Mouse (Mus musculus) heart, adult 2 months (tissue): Measurements from ENCODE around the gene Naa35.

Experiments
- CTCF ChIP-seq: fragments of 200-600 bp; IDR thresholded peaks from 2 replicates; pipeline ENCODE4 v1.8.1; 2022; ENCODE audit warnings: antibody characterized with exemption, mild to moderate bottlenecking, moderate library complexity
- EP300 ChIP-seq: fragments of 200-500 bp; IDR thresholded peaks from 2 replicates; pipeline ENCODE4 v1.6.1; 2011; ENCODE audit warnings: low read depth, low read length, control low read depth; ENCODE audit not compliant: insufficient read depth
- POLR2A ChIP-seq: fragments of 200-500 bp; IDR thresholded peaks from 2 replicates; pipeline ENCODE4 v1.6.1; 2011; ENCODE audit warnings: mild to moderate bottlenecking, low read depth, low read length, control low read depth; ENCODE audit not compliant: insufficient read depth

DNA sequence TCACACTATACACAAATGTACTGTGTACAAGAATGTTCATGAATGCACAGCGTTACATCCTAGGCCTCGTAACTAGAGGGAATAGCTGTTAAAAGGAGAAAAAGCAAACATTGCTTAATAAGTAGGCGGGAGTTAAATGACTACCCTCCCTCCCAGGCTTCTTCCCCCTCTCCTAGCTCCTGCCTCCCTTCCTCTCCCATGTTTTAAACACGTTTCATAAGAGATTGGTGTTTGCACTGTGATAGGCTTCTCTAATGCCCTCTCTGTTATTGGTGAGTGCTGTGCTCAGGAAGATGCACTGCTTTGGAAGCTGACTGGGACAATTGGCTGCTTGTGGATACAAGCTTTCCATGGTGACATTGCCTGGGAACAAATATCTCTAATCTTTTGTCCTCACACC is 30.5 kb downstream of the Naa35 start:
- no peak for TF ChIP-seq EP300
- no peak for TF ChIP-seq CTCF
- TF ChIP-seq POLR2A, result no peak
